ENCODE assay signal across 19 mouse cellular contexts in genomic region chr10:40856703-40857102, GRCm38 (mm10). TPM values are rescaled to one million over a fixed set of nuclear protein-coding genes. Genes with fewer than 3 reads are reported as not detected.
"Had no signal": no experiment of that assay in that cellular context is flagged by ENCODE, and none has a peak within 500 bp of the region (broad histone marks: within the 10 kb centered on the region; RNA-seq: fewer than 3 reads in every experiment).

No protein-coding gene starts in this region.

- H3K4me1 ChIP-seq: midbrain, embryonic 10.5 days; midbrain, embryonic 12.5 days; neural tube, embryonic 13.5 days had no signal

- DNase-seq: lung, embryonic 14.5 days; lung, postnatal 10 days; lung, postnatal 4 days; midbrain, embryonic 14.5 days; retina, postnatal 1 day; right cerebral cortex, adult 18-20 months; right cerebral cortex, postnatal 25 days; right cerebral cortex, postnatal 4 days; spleen, adult 18-20 months; thymus, adult 18-20 months; thymus, postnatal 14 days; thymus, postnatal 36 days had no signal

- H3K27ac ChIP-seq: midbrain, embryonic 10.5 days; midbrain, embryonic 12.5 days; neural tube, embryonic 13.5 days; neural tube, embryonic 15.5 days had no signal

- H3K4me3 ChIP-seq: midbrain, embryonic 10.5 days; midbrain, embryonic 12.5 days; myocyte; neural tube, embryonic 13.5 days; neural tube, embryonic 15.5 days had no signal

- H3K27me3 ChIP-seq: midbrain, embryonic 12.5 days; neural tube, embryonic 13.5 days; neural tube, embryonic 15.5 days had no signal

RNA-seq across cellular contexts. Expression of gene Wasf1, which starts 26.6 kb away (rescaled TPM):
- total RNA-seq: megakaryocyte, adult 5-6 weeks; megakaryocyte-erythroid progenitor cell, adult 5-6 weeks had no signal
